8 mouse cellular contexts compared by ENCODE assay signal in genomic region chr7:116262101-116262500, GRCm38 (mm10). TPM values are rescaled to one million over a fixed set of nuclear protein-coding genes. Genes with fewer than 3 reads are reported as not detected.
DNase-seq lines count a peak whose midpoint lies in the region; ATAC-seq and TF ChIP-seq lines count a peak whose summit lies in the region.

No protein-coding gene starts in this region.

- H3K4me3 ChIP-seq in heart, adult 2 months = no peak overlapping the region
- no peak overlapping the region for H3K4me3 ChIP-seq in heart, embryonic 12.5 days

- no peaks in the 10 kb centered on the region for H3K27me3 ChIP-seq in heart, adult 2 months (ENCODE audit: control insufficient read depth, insufficient read depth, low read length)
- no peaks in the 10 kb centered on the region for H3K27me3 ChIP-seq in heart, embryonic 12.5 days (replicated peaks)

- intact Hi-C loops in heart, adult 2 months (cut with DNase I) = no loop called here

- DNase-seq in heart, adult 2 months = no peak
- DNase-seq in thymus, postnatal 0 days (ENCODE audit: low spot score) = peak; percentile 28
- no peak for DNase-seq in thymus, adult 18-20 months
- DNase-seq in kidney, postnatal 25 days = peak; percentile 65 to 70
- DNase-seq in thymus, postnatal 4 days = peak; percentile 45
- no peak for DNase-seq in frontal cortex, postnatal 36 days (ENCODE audit: low spot score in 2 of 2)
- DNase-seq in right cerebral cortex, adult 18-20 months = no peak

- H3K79me2 ChIP-seq in heart, adult 2 months (replicated peaks; ENCODE audit: control insufficient read depth, insufficient read depth, low read length) = no peaks in the 10 kb centered on the region

- H3K36me3 ChIP-seq in heart, adult 2 months (ENCODE audit: control insufficient read depth, insufficient read depth, low read length) = no peaks in the 10 kb centered on the region
- H3K36me3 ChIP-seq in heart, embryonic 12.5 days = no peaks in the 10 kb centered on the region

- WGBS in heart, adult 2 months = 43% methylated on average over 4 of the region's 4 CpGs
- 28% methylated on average over 4 of the region's 4 CpGs for WGBS in heart, embryonic 12.5 days

- peak; percentile 52 for TF ChIP-seq CTCF in heart, adult 2 months (IDR thresholded peaks at IDR 0.05)

- no peak overlapping the region for H3K9ac ChIP-seq in heart, adult 2 months (ENCODE audit: low read depth, low read length)
- H3K9ac ChIP-seq in heart, embryonic 12.5 days = no peak overlapping the region

- H3K9me3 ChIP-seq in heart, embryonic 12.5 days (replicated peaks) = no peaks in the 10 kb centered on the region

- H3K4me2 ChIP-seq in heart, embryonic 12.5 days = no peak overlapping the region

- H3K27ac ChIP-seq in heart, adult 2 months = no peak overlapping the region
- H3K27ac ChIP-seq in heart, embryonic 12.5 days (ENCODE audit: poor library complexity, severe bottlenecking) = no peak overlapping the region

- TF ChIP-seq EP300 in heart, adult 2 months (IDR thresholded peaks at IDR 0.05; ENCODE audit: insufficient read depth, low read depth, low read length) = no peak

- no peak; the same call in 1 of the 2 replicates for ATAC-seq in heart, embryonic 12.5 days (ENCODE audit: insufficient number of reproducible peaks, low FRiP score)

- TF ChIP-seq POLR2A in heart, adult 2 months (IDR thresholded peaks at IDR 0.05; ENCODE audit: insufficient read depth, low read depth, low read length) = no peak

- H3K4me1 ChIP-seq in heart, adult 2 months (ENCODE audit: control insufficient read depth, insufficient read depth, low read length) = no peaks in the 10 kb centered on the region
- peaks cover 52% of the 10 kb centered on the region for H3K4me1 ChIP-seq in heart, embryonic 12.5 days (replicated peaks)

RNA-seq across cellular contexts. Expression of gene Plekha7, which starts 46.1 kb away (rescaled TPM):
- 1 to 10 TPM; 4.5 to 6.3 TPM for total RNA-seq in heart, adult 2 months (2021)
- 13.7 and 19.3 TPM in 2 replicates for polyA plus RNA-seq in heart, adult 2 months (2012; rRNA removed)
- 55.9 and 59.7 TPM in 2 replicates for polyA plus RNA-seq in heart, embryonic 12.5 days (2016; fragmentation: Nextera tagmentation; extraction: Ambion mirVana)
- 17.0 and 18.4 TPM in 2 replicates for polyA plus RNA-seq in thymus, postnatal 0 days (2015; fragmentation: Nextera tagmentation; extraction: Ambion mirVana)

Comparison
In these comparisons a context has a peak if more than half of its experiments do, and no peak if none do; other contexts are left out.
1. DNase-seq: peak in thymus, postnatal 0 days (single experiment), kidney, postnatal 25 days (2 of 2) and thymus, postnatal 4 days (single experiment); none in heart, adult 2 months (0 of 2), thymus, adult 18-20 months (0 of 2), frontal cortex, postnatal 36 days (0 of 2) and right cerebral cortex, adult 18-20 months (single experiment).